Mouse (Mus musculus): ENCODE results near the gene Csn1s1.

Csn1s1 gene

DNA sequence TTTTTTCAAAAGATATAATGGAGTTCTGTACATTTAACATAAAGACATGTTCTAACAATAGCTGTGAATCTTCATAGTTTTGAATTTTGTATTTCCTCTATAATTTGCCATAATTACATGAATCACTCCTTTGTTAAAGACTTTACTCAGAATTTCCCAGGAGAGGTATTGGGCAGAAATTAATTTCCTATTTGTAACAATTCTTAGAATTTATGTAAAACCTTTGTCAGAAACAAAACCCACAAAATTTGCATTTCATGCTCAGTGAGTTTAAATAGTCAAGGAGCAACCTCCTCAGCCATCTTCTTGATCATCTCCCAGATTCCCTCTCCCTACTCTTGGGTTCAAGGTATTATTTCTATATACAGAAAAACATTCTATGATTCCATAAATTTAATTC lies at the start of gene Csn1s1:
Gene Csn1s1 (plus strand): TSS at position 301 of the 400 bp plus-strand sequence.
- DNase-seq: no peak

DNA sequence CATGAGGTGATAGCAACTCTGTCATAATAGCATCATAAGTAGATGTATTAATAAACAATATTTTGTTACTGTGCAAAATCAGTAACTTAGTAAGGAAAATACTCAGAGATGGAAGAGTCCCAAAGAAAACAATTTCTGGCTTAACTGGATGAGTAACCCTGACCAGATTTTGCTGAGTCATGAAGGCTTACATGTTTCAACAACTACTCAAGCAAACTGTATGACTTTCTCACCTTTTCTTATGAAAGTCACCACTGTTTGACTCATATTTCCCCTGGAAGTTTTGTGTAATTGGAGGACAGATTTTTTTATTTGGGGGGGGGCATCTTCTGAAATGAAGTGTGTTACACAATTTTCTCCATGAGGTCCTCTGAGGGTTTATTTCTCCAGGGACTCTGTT lies 43.3 kb upstream of the Csn1s1 start:
- DNase-seq: no peak

DNA sequence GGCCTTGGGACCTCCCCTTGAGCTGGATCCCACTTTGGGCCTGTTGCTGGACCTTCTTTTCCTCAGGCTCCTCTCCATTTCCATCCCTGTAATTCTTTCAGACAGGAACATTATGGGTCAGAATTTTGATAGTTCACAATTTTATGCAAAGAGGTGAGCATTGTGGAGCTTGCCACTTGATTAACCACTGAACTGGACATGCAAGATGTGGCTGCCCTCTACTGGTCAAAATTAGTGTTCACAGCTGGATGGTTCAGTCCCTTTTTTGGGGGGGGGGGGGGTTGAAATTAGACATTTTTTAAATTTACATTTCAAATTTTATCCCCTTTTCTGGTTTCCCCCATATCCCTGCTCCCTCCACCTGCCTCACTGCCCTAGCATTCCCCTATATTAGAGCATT lies 23.2 kb upstream of the Csn1s1 start:
- peak in 1 of 2 experiments; percentile 18 for DNase-seq

DNA sequence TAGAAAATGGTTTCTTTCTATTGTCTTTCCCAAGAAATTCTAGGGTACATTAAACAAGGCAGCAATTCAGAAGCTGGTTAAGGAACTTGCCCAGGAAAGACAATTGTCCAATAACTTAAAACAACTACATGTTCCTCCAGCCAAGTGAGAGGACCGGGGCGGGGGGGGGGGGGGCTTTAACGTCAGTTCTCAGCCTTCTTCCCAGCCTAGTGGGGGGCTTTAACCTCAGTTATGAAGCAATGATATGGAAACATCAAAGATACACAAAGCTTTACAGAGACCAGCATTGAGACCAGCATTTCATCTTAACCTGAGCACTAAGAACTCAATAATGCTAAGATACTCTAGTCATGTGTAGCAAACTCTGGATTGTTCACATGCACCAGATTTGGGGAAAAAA lies 33.5 kb downstream of the Csn1s1 start, which contains the start of gene Csn2:
Gene Csn2 (minus strand): TSS at position 101 of the 400 bp plus-strand sequence.
- DNase-seq: no peak

DNA sequence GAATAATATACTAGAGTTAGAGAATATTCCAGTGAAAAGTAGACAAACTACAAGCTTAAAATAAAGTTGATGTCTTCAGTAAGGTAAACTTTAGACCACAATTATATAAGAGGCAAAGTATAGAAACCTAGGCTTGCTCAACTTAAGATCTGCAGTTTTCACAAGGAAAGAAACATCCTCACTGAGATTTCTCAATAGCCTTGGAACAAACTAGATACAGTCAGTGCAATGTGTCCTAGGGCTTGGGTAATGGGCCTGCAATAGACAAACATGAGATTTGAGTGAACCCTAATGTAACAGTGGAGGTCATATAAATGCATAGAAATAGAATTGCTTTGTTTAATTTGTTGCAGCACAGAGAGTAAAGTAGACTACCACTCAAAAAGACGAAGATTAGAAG lies 39.9 kb downstream of the Csn1s1 start:
- no peak for DNase-seq

All from cerebellum, postnatal 25 days (tissue).